Mouse (Mus musculus) urinary bladder, postnatal 14 days (tissue): ENCODE measurements around the gene Slc22a2.
"Not testable (repeated sequence)": the region's sequence is repeated elsewhere in the genome, so short reads cannot be mapped to it uniquely, and the experiment has no call there.

Experiments used
- DNase-seq: peaks from one replicate; pipeline ENCODE4 v3.0.0; 2021; ENCODE audit warnings: low spot score

Slc22a2 gene

GRCm38 (mm10) chr17:12583991-12584390, at the start of gene Slc22a2:
Slc22a2 (plus strand) TSS chr17:12584132.
- DNase-seq = no peak

- DNase-seq = peak; percentile 82
Observed at GRCm38 (mm10) chr17:12534353-12535145, 49.4 kb upstream of the Slc22a2 start.

- DNase-seq = no peak
Observed at GRCm38 (mm10) chr17:12562215-12562614, 21.7 kb upstream of the Slc22a2 start.

GRCm38 (mm10) chr17:12564481-12565000, 19.4 kb upstream of the Slc22a2 start:
- DNase-seq = not testable (repeated sequence)

- no peak for DNase-seq
Observed at GRCm38 (mm10) chr17:12565443-12565842, 18.5 kb upstream of the Slc22a2 start.

GRCm38 (mm10) chr17:12571316-12571715, 12.6 kb upstream of the Slc22a2 start:
- no peak for DNase-seq

- DNase-seq = no peak
Observed at GRCm38 (mm10) chr17:12571924-12572463, 11.9 kb upstream of the Slc22a2 start.

GRCm38 (mm10) chr17:12575391-12575790, 8.5 kb upstream of the Slc22a2 start:
- DNase-seq = peak; percentile 2

GRCm38 (mm10) chr17:12577096-12577495, 6.8 kb upstream of the Slc22a2 start:
- DNase-seq = peak; percentile 0

GRCm38 (mm10) chr17:12585366-12585765, 1.4 kb downstream of the Slc22a2 start:
- no peak for DNase-seq

- no peak for DNase-seq
Observed at GRCm38 (mm10) chr17:12586966-12587365, 3.0 kb downstream of the Slc22a2 start.

- no peak for DNase-seq
Observed at GRCm38 (mm10) chr17:12588801-12589247, 4.9 kb downstream of the Slc22a2 start.

GRCm38 (mm10) chr17:12590911-12591625, 7.1 kb downstream of the Slc22a2 start:
- DNase-seq = no peak

GRCm38 (mm10) chr17:12595846-12596515, 12.0 kb downstream of the Slc22a2 start:
- DNase-seq = no peak

- DNase-seq = no peak
Observed at GRCm38 (mm10) chr17:12606634-12607033, 22.7 kb downstream of the Slc22a2 start.

GRCm38 (mm10) chr17:12607202-12607601, 23.3 kb downstream of the Slc22a2 start:
- DNase-seq = no peak

GRCm38 (mm10) chr17:12614511-12615385, 30.8 kb downstream of the Slc22a2 start:
- DNase-seq = no peak

- DNase-seq = no peak
Observed at GRCm38 (mm10) chr17:12615429-12615828, 31.5 kb downstream of the Slc22a2 start.

GRCm38 (mm10) chr17:12619641-12620040, 35.7 kb downstream of the Slc22a2 start:
- DNase-seq = no peak

GRCm38 (mm10) chr17:12627983-12628382, 44.1 kb downstream of the Slc22a2 start:
- DNase-seq = no peak
